Mouse (Mus musculus) cerebellum, adult 9-11 months (tissue): Measurements from ENCODE around the gene Camta1.

ENCODE experiments used
- DNase-seq: peaks from one replicate; pipeline ENCODE4 v3.0.0; 2022

The Camta1 gene

DNA sequence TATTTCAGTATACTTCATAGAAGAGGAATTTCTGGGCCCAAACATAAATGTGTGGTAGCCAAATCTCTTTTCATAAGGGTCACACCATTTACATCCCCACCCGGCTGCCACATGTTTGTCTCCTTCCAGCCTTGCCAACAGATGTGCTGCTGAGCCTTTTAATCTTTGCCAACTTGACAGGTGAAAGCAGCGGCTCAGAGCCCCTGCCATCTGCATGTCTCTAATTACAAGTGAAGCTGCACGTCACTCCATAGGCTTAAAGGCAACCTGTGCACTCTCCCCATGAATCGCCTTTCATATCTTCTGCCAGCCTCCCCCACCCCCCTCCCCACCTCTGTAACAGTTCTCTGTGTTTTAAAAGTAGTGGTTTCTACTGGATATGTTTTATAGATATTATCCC, 351.3 kb downstream of the Camta1 start:
- DNase-seq = no peak

GRCm38 (mm10) chr4:151506701-151507100, 355.0 kb downstream of the Camta1 start:
- no peak for DNase-seq

DNA sequence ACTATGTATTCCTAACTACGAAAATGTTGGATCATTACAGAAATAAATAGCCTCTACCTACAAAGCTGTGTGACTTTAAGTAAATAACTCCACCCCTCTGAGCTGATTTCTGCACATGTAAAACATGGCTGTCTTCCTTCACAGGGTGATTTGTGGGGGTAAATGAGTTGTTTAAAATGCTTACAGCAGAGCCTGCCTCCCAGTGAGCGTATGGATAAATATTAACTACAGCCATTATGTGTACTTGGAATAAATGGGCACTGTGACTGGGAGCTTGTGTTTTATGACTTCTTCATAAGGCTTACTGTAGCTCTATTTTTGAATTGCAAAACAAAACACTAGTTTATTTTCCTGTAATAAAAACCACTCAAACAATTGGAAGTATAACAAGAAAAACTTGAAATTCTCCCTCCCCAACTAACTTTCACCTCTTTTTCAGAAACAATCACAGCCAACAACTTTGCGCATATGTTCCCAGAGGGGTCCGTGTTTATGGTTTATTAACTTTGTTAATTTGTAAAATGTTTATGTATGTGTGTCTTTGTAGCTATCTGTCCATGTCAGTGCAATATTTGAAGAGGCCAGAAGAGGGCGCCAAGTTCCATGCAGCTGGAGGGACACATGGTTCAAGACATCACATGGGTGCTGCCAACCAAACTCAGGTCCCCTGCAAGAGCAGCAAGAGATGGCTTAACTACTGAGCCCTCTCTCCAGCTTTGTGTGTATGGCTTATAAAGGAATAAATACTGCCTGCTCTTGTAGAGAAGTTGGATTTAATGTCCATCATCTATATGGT, 363.0 kb downstream of the Camta1 start:
- no peak for DNase-seq

GRCm38 (mm10) chr4:151496581-151496980, 365.1 kb downstream of the Camta1 start:
- DNase-seq = no peak

- no peak for DNase-seq
These were observed 366.3 kb downstream of the Camta1 start for GRCm38 (mm10) chr4:151495276-151495882.

DNA sequence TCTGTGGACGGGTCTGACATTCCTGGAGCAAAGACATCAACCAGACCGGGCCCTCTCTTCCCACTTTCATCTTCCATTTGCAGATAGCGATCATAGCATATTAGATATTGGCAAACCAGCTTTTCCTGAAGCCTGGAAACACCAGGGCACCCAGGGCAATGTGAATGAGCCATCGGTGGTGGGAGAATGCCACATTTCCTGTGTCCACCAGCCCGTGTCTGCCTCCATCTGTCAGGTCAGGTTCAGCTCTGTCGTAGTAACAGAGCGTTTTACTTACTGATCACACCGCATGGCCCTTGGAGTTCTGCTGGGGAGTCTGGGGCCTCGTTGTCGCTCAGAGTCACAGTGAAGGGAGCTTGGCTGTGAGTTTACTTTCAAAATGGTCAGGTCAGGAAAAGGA, 368.9 kb downstream of the Camta1 start:
- peak; percentile 48 for DNase-seq

DNA sequence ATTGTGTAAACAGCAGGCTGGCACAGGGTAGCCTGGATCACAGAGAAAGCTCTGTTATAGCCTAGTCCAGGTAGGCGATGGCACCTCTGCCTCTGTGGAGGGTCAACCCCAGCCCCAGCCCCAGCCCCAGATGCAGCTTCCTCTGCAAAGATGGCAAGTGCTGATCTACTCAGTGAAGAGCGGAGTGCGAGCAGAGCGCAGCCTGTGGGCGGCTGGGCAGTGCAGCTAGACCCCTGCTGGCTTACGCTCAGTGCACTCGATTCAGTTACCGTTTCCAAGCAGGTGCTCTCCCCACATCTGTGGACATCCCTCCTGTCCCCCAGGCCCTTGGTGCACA, 377.7 kb downstream of the Camta1 start:
- no peak for DNase-seq

DNA sequence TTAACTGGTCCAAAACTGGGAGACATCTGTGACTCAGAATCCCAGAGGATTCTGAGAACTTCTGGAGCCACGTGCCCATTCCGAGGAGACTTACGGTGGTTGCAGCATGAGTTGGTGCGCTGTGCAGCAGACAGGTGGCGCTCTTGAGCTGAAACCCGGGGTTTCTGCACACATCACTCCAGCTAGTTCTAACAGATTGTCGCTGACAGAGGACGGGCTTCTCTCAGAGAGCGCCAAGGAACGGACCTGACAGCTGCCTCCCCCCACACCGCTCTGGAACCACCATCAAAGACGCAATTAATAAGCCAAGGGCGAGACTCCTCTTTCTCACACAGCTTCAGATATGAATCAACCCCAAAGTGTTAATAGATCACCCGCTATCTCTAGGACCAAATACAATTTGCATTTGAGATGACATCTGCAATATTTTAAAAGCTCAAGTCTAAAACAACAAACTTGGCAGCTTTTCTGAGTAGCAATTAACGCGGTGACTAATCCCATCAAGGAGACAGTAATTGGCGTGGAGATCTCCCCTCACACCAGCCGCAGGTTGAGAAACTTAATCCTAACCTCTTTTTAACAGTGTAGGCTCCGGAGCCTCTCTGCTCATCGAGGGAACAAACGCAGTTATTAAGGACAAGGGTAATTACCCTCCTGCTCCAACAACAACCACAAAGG, 378.2 kb downstream of the Camta1 start:
- DNase-seq = peak; percentile 73

GRCm38 (mm10) chr4:151480928-151481327, 380.7 kb downstream of the Camta1 start:
- DNase-seq = no peak

GRCm38 (mm10) chr4:151477950-151478349, 383.7 kb downstream of the Camta1 start:
- DNase-seq = no peak

DNA sequence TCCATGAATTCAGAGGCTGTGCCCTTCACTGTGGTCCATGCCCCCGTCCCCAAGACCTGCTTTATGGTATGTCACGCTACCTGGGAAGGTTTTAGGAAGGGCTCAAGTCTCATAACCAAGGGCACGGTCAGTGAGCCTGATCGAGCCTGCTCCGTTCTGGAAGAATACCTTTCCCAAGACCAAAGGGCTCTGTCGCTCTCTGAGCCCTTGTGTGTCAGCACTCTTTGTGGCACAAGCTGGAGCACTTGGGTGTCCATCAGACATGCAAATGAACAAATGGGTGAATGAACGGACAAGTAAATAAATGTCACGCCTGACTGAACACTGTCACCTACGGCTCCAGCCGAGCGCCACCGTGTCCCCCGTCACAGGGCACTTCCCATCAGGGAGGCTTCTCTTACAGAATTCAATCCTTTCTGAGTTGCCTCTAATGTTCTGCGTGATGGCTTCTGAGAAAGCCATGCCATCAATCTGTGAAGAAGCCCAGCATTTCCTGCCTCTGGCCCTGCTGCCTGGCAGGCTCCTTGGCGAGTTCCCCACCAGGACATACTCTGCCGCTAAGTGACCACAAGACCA, 386.7 kb downstream of the Camta1 start:
- no peak for DNase-seq

- peak; percentile 57 for DNase-seq
These were observed 389.8 kb downstream of the Camta1 start for GRCm38 (mm10) chr4:151471886-151472285.

- DNase-seq = no peak
These were observed 393.3 kb downstream of the Camta1 start for GRCm38 (mm10) chr4:151468381-151468780.

- no peak for DNase-seq
These were observed 403.0 kb downstream of the Camta1 start for GRCm38 (mm10) chr4:151458686-151459085.

DNA sequence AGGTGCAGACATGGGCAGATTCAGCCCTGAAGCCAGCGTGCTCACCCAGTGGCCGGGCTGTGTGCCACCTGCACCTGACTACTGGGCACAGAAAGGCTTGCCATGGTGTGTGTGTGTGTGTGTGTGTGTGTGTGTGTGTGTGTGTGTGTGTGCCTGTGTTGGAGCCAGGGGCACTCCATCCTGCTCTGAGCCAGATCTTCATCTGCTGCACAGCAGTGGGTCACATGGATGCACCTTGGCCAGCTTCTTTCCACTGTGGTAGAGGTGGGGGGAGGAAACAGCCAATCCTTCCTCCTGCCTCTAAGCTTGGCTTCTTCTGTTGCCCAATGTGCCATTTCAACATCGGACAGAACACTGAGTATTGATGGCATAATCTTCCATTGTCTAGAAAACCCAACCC, 407.1 kb downstream of the Camta1 start:
- DNase-seq = peak; percentile 79

GRCm38 (mm10) chr4:151454065-151454464, 407.6 kb downstream of the Camta1 start:
- DNase-seq = peak; percentile 34

DNA sequence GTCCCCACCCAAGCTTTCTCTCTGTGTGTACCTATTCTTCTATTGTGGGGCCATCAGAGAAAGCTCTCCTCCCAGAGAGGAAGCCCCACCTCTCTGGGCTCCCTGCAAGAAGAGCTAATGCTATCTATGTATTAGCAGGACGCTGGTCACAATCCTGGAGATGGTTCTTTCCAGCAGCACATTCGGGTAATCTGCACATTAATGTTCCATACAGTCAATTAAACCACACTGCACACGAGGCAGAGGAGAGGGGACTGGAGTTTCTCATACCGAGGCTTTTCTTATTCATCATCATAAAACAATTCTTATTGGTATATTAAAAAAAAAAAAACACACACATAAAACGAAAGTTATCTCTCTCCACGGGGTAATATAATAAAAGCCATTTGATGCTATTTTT, 409.8 kb downstream of the Camta1 start:
- no peak for DNase-seq

DNA sequence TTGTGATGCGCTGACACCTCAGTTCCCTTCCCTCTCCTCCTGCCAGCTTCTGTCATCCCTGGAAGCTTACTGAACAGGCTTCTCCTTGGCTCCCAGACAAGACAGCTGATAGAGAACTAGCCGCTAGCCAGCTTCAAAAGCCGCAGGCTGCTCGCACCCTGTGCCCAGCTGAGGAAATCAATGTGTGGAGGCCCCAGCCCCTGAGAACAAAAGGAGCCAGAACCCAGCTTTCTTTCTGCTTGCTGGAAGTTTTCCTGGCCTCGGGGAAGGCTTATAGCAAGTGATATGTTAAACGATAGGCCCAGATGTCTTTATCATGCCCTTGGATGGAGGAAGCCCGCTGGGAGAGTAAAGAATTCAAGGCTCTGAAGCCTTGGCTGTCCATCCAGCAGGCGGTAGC, 411.7 kb downstream of the Camta1 start:
- DNase-seq = no peak

- no peak for DNase-seq
These were observed 413.3 kb downstream of the Camta1 start for GRCm38 (mm10) chr4:151448341-151448740.

GRCm38 (mm10) chr4:151444665-151445064, 417.0 kb downstream of the Camta1 start:
- DNase-seq = no peak

GRCm38 (mm10) chr4:151438561-151438960, 423.1 kb downstream of the Camta1 start:
- no peak for DNase-seq

DNA sequence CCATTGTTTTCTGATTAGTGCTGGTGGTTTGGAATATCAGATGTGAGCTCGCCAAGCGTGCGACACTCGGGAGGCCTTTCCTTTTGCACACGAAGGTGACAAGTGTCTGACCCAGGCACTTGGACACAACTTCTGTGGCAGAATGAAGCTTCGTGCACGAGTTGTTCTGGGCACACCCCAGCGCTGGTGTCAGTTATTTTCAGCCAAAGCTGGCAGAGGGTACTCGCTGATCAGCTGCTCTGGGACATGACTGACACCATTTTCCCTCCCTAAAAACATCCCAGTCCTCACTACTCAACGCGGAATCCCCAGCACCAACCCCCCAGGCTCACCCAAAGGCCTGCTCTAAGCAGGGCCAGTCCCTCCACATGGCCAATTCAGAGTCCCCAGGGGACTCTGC, 423.8 kb downstream of the Camta1 start:
- no peak for DNase-seq

- no peak for DNase-seq
These were observed 436.5 kb downstream of the Camta1 start for GRCm38 (mm10) chr4:151425133-151425532.

GRCm38 (mm10) chr4:151422922-151423321, 438.8 kb downstream of the Camta1 start:
- DNase-seq = peak; percentile 34
